Mouse (Mus musculus): ENCODE results near the gene Ing2. TPM values are rescaled to one million over a fixed set of nuclear protein-coding genes. Genes with fewer than 3 reads are reported as not detected.

Ing2 gene
- polyA plus RNA-seq, 1 experiment from 2014 or later, result 12.6 TPM

DNA sequence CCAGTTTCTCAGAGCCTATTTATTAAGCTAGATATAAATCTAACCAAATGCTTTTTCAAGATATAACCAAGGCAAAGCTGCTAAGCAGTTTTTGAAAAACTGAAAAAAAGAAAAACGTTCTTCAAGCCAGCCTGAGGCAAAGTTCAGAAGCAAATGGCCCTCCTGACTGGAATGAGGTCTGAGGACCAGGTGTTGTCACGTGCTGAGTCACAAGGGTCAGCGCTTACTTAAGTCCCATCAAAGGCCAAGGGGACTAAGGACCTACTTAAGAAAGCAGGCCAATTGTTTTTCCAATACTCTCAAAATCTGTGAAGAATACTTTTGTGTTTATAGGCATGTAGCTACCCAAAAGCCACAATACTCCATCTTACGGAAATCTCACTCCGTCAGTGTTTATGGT lies 12.2 kb downstream of the Ing2 start:
- no peaks in the 10 kb centered on the region for H3K27me3 ChIP-seq (replicated peaks; ENCODE audit: control insufficient read depth, insufficient read depth, low read length)
- no peaks in the 10 kb centered on the region; the same call in 1 of the 2 replicates for H3K36me3 ChIP-seq (ENCODE audit: control insufficient read depth, insufficient read depth, low read length)
- no peak for ATAC-seq (replicated peaks; ENCODE audit: low FRiP score)
- no peaks in the 10 kb centered on the region for H3K4me1 ChIP-seq (replicated peaks; ENCODE audit: control insufficient read depth, insufficient read depth, low read length)
- H3K9me3 ChIP-seq (ENCODE audit: control insufficient read depth, low read length), result no peaks in the 10 kb centered on the region
- H3K4me3 ChIP-seq (ENCODE audit: low read depth, low read length), result no peak overlapping the region
- H3K4me2 ChIP-seq, result no peak overlapping the region
- H3K9ac ChIP-seq (ENCODE audit: low read depth, low read length), result no peak overlapping the region
- no peak for DNase-seq (ENCODE audit: low spot score)
- 85% methylated on average over 5 of the region's 5 CpGs for WGBS
- H3K27ac ChIP-seq (ENCODE audit: low read depth, low read length), result no peak overlapping the region

DNA sequence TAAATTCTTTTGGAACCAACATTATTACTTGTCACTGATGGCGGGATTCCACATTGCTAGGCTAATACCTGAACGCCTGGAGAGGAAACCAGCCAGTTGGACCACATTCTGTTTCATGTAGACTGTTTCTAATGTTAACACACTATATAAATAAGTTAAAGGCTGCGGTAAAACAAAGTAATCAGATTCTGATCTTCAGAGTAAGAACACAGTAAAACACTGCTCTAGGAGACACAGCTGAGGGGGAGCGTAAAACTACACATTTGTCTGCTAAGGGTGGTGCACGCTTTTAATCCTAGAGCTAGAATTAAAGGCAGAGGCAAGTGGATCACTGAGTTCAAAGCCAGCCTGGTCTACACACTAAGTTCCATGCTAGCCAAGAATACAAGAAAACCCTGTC lies 12.6 kb downstream of the Ing2 start:
- Histone ChIP-seq H3K4me2 (no peak overlapping the region), H3K9me3 (ENCODE audit: control insufficient read depth, low read length) (no peaks in the 10 kb centered on the region), H3K36me3 (ENCODE audit: control insufficient read depth, insufficient read depth, low read length) (no peaks in the 10 kb centered on the region; the same call in 1 of the 2 replicates), H3K9ac (ENCODE audit: low read depth, low read length) (no peak overlapping the region), H3K27ac (ENCODE audit: low read depth, low read length) (no peak overlapping the region), H3K4me1 (replicated peaks; ENCODE audit: control insufficient read depth, insufficient read depth, low read length) (no peaks in the 10 kb centered on the region), H3K4me3 (ENCODE audit: low read depth, low read length) (no peak overlapping the region), H3K27me3 (replicated peaks; ENCODE audit: control insufficient read depth, insufficient read depth, low read length) (no peaks in the 10 kb centered on the region)
- no peak for ATAC-seq (replicated peaks; ENCODE audit: low FRiP score)
- 91% methylated on average over 5 of the region's 5 CpGs for WGBS
- DNase-seq (ENCODE audit: low spot score), result no peak

DNA sequence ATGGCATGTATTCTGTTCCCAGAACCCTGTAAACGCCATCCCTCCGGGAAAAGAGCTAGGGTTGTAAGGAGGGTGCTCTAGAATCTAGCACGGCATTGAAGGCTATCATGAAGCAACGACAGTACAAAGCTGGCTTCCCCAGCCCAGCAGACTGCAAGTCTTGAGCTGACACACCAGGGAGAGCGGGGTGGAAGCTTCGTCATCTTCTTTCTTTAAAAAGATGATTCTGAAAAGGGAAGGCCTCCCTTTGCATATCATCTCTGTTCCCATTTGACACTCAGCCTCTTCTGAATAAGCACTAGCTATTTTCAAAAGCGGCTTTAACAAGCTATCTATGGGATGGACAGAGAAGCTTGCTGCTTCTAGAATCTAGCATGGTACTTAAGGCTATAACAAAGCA lies 15.0 kb downstream of the Ing2 start:
- no peaks in the 10 kb centered on the region for H3K27me3 ChIP-seq (replicated peaks; ENCODE audit: control insufficient read depth, insufficient read depth, low read length)
- H3K9ac ChIP-seq (ENCODE audit: low read depth, low read length), result no peak overlapping the region
- no peaks in the 10 kb centered on the region for H3K36me3 ChIP-seq (ENCODE audit: control insufficient read depth, insufficient read depth, low read length)
- no peak overlapping the region for H3K4me3 ChIP-seq (ENCODE audit: low read depth, low read length)
- H3K4me2 ChIP-seq, result no peak overlapping the region
- H3K27ac ChIP-seq (ENCODE audit: low read depth, low read length), result no peak overlapping the region
- DNase-seq (ENCODE audit: low spot score), result no peak
- no peaks in the 10 kb centered on the region for H3K9me3 ChIP-seq (ENCODE audit: control insufficient read depth, low read length)
- no peak for ATAC-seq (replicated peaks; ENCODE audit: low FRiP score)
- H3K4me1 ChIP-seq (replicated peaks; ENCODE audit: control insufficient read depth, insufficient read depth, low read length), result no peaks in the 10 kb centered on the region
- WGBS, result 88% methylated on average over 7 of the region's 7 CpGs

DNA sequence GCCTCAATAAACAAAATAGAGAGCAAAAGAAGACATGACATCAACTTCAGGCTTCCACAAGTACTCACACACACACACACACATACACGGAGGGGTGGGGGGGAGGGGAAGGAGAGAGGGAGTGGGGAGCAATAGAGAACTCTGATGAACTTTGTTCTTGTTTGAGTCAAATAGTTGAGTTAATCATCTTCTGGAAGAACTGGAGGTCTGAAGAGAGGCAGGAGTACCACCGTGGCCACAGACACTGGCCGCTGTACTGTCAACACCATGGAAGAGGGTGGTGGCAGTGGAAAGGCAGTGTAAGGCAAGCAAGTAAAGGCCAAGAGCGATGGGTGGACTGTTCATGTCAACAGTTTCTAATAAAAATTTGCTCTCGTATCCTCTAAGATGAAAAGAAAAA lies 15.9 kb downstream of the Ing2 start:
- Histone ChIP-seq H3K4me3 (ENCODE audit: low read depth, low read length) (no peak overlapping the region), H3K4me2 (no peak overlapping the region), H3K27me3 (replicated peaks; ENCODE audit: control insufficient read depth, insufficient read depth, low read length) (no peaks in the 10 kb centered on the region), H3K27ac (ENCODE audit: low read depth, low read length) (no peak overlapping the region), H3K4me1 (replicated peaks; ENCODE audit: control insufficient read depth, insufficient read depth, low read length) (no peaks in the 10 kb centered on the region), H3K9ac (ENCODE audit: low read depth, low read length) (no peak overlapping the region), H3K36me3 (ENCODE audit: control insufficient read depth, insufficient read depth, low read length) (no peaks in the 10 kb centered on the region), H3K9me3 (ENCODE audit: control insufficient read depth, low read length) (no peaks in the 10 kb centered on the region)
- ATAC-seq (replicated peaks; ENCODE audit: low FRiP score) (no peak; the same call in 1 of the 2 replicates), DNase-seq (ENCODE audit: low spot score) (no peak)
- WGBS, result 81% methylated on average over 5 of the region's 5 CpGs

DNA sequence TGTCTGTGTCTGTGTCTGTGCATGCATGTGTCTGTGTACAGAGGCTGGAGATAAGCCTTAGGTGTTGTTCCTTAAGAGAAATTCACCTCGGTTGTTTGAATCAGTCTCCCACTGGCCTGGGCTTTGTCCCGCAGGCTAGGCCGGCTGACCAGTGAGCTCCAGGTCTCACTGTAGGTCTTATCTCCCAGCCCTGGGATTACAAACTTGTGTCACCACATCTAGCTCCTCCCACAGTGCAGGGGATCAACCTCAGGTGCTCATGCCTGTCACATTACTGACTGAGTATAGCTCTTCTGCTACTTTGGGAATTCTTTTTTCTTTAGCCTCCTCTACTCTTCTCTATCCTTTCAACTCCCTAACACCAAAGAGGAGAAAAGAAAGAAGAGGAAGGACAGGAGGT lies 20.9 kb downstream of the Ing2 start:
- no peaks in the 10 kb centered on the region for H3K4me1 ChIP-seq (replicated peaks; ENCODE audit: control insufficient read depth, insufficient read depth, low read length)
- H3K36me3 ChIP-seq (ENCODE audit: control insufficient read depth, insufficient read depth, low read length), result no peaks in the 10 kb centered on the region
- peak overlapping the region; percentile 34 for H3K27ac ChIP-seq (ENCODE audit: low read depth, low read length)
- no peaks in the 10 kb centered on the region for H3K27me3 ChIP-seq (replicated peaks; ENCODE audit: control insufficient read depth, insufficient read depth, low read length)
- 43% methylated on average over 3 of the region's 3 CpGs for WGBS
- H3K9ac ChIP-seq (ENCODE audit: low read depth, low read length), result no peak overlapping the region
- H3K4me3 ChIP-seq (ENCODE audit: low read depth, low read length), result no peak overlapping the region
- no peak overlapping the region for H3K4me2 ChIP-seq
- H3K9me3 ChIP-seq (ENCODE audit: control insufficient read depth, low read length), result no peaks in the 10 kb centered on the region
- no peak for DNase-seq (ENCODE audit: low spot score)
- ATAC-seq (replicated peaks; ENCODE audit: low FRiP score), result 0 out of 2 replicates have a peak, but pooled peaks have one; percentile 37

DNA sequence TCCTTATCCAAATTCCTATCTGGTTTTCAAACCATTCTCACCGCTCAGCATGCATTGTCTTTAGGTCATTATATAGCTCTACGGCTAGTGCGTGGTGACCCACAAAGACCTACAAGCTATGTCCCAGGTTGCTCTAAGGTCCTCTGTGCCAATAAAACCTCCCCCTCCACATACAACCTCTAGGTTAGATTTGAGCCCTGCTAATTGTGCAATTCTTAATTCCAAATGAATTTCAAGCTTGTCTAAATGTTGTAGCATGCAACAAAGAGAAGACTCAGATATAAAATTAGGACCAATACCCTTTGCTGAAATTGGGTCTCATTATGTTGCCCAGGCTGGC lies 22.6 kb downstream of the Ing2 start:
- Histone ChIP-seq H3K4me1 (replicated peaks; ENCODE audit: control insufficient read depth, insufficient read depth, low read length) (no peaks in the 10 kb centered on the region), H3K27me3 (replicated peaks; ENCODE audit: control insufficient read depth, insufficient read depth, low read length) (no peaks in the 10 kb centered on the region), H3K9ac (ENCODE audit: low read depth, low read length) (no peak overlapping the region), H3K27ac (ENCODE audit: low read depth, low read length) (peak overlapping the region; percentile 21; the same call in 1 of the 2 replicates), H3K4me3 (ENCODE audit: low read depth, low read length) (no peak overlapping the region), H3K4me2 (no peak overlapping the region), H3K36me3 (ENCODE audit: control insufficient read depth, insufficient read depth, low read length) (no peaks in the 10 kb centered on the region), H3K9me3 (ENCODE audit: control insufficient read depth, low read length) (no peaks in the 10 kb centered on the region; the same call in 1 of the 2 replicates)
- DNase-seq (ENCODE audit: low spot score) (no peak), ATAC-seq (replicated peaks; ENCODE audit: low FRiP score) (no peak)
- 75% methylated on average over 3 of the region's 3 CpGs for WGBS

DNA sequence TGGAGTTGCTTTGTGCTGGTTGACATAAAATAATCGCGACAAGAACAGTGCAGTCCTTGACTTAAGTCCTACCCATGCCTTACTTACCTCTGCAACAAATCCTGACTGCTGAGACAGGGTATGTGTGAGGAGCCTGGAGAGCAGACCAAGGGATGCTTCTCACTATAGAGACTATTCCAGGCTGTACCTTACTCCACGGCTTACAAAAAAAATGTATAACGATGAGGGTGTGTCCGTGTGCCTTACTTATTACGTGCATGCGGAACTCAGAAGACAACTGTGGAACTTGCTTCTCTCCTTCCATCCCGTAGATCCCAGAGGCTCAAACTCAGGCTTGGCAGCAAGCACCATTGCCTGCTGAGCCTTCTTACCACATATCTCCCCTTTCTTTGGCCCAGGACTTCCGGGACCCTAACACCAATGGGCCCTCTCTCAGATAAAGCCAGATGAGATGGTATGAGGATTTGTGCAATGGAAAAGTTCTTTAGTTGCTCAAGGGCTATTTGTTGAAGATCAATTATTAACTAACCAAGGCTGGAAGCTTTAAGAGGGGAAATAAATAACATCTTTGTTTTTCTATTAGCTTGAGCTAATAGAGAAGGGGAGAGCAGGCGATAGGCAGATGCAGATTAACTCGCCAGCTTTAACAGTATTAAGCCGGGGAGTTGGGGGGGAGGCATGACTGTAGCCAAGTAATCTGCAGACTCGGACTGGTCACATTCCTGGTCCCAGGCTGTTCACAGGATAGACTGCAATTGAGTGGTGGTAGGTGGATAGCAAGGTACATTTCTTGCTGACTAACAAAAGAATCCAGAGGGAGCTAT lies 23.2 kb downstream of the Ing2 start:
- Histone ChIP-seq H3K4me1 (replicated peaks; ENCODE audit: control insufficient read depth, insufficient read depth, low read length) (no peaks in the 10 kb centered on the region), H3K27me3 (replicated peaks; ENCODE audit: control insufficient read depth, insufficient read depth, low read length) (no peaks in the 10 kb centered on the region), H3K36me3 (ENCODE audit: control insufficient read depth, insufficient read depth, low read length) (no peaks in the 10 kb centered on the region), H3K4me2 (no peak overlapping the region), H3K9ac (ENCODE audit: low read depth, low read length) (no peak overlapping the region), H3K9me3 (ENCODE audit: control insufficient read depth, low read length) (no peaks in the 10 kb centered on the region; the same call in 1 of the 2 replicates), H3K27ac (ENCODE audit: low read depth, low read length) (peak overlapping the region; percentile 21; the same call in 1 of the 2 replicates), H3K4me3 (ENCODE audit: low read depth, low read length) (no peak overlapping the region)
- ATAC-seq (replicated peaks; ENCODE audit: low FRiP score) (0 out of 2 replicates have a peak, but pooled peaks have one; percentile 39), DNase-seq (ENCODE audit: low spot score) (no peak)
- 79% methylated on average over 13 of the region's 13 CpGs for WGBS

DNA sequence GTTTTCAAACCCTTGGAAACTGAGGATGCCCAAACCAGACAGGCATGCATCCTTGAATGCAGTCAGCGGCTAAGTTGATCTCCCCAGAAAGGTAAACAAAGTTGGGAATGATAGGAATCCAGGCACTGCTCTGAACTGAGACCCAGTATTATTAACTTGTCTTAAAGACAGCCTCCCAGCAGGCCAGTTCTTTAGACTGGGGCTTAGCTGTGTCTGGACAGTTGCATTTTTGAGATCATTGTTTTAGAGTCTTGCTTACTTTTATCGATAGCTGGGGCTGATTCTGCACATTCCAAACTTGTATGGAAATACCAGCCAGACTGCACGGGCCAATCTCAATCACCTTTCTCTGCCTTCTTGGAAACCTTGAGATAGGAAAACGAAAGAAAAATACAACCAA lies 24.5 kb downstream of the Ing2 start:
- H3K4me2 ChIP-seq, result no peak overlapping the region
- no peaks in the 10 kb centered on the region for H3K4me1 ChIP-seq (replicated peaks; ENCODE audit: control insufficient read depth, insufficient read depth, low read length)
- no peaks in the 10 kb centered on the region for H3K36me3 ChIP-seq (ENCODE audit: control insufficient read depth, insufficient read depth, low read length)
- 69% methylated on average over 4 of the region's 4 CpGs for WGBS
- no peak overlapping the region for H3K9ac ChIP-seq (ENCODE audit: low read depth, low read length)
- DNase-seq (ENCODE audit: low spot score) (no peak), ATAC-seq (replicated peaks; ENCODE audit: low FRiP score) (no peak)
- H3K9me3 ChIP-seq (ENCODE audit: control insufficient read depth, low read length), result peaks cover 2% of the 10 kb centered on the region
- H3K27ac ChIP-seq (ENCODE audit: low read depth, low read length), result no peak overlapping the region
- no peak overlapping the region for H3K4me3 ChIP-seq (ENCODE audit: low read depth, low read length)
- H3K27me3 ChIP-seq (replicated peaks; ENCODE audit: control insufficient read depth, insufficient read depth, low read length), result no peaks in the 10 kb centered on the region

DNA sequence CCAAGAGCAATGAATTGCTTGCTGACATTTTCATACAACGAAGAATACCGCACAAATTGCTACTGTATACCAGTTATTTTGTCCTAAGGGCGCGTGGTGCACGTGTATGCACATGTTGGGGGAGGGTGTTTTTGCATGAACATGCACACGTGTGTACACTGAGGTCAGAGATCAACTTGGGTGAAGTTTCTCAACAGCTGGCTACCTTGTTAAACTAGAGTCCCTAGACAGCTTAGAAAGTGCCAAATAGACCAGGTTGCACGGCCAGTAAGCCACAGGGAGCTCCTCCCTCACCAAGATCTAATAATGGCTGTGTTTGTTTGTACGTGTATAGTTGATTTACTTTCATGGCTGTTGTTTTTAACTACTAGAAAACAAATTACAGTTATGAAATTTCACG lies 25.8 kb downstream of the Ing2 start:
- Histone ChIP-seq H3K9me3 (ENCODE audit: control insufficient read depth, low read length) (peaks cover 2% of the 10 kb centered on the region), H3K4me1 (replicated peaks; ENCODE audit: control insufficient read depth, insufficient read depth, low read length) (no peaks in the 10 kb centered on the region), H3K9ac (ENCODE audit: low read depth, low read length) (no peak overlapping the region), H3K4me3 (ENCODE audit: low read depth, low read length) (no peak overlapping the region), H3K27me3 (replicated peaks; ENCODE audit: control insufficient read depth, insufficient read depth, low read length) (no peaks in the 10 kb centered on the region), H3K4me2 (no peak overlapping the region), H3K27ac (ENCODE audit: low read depth, low read length) (no peak overlapping the region), H3K36me3 (ENCODE audit: control insufficient read depth, insufficient read depth, low read length) (no peaks in the 10 kb centered on the region)
- 84% methylated on average over 9 of the region's 9 CpGs for WGBS
- ATAC-seq (replicated peaks; ENCODE audit: low FRiP score), result no peak
- DNase-seq (ENCODE audit: low spot score), result no peak
